Mouse (Mus musculus) midbrain, embryonic 12.5 days (tissue): ENCODE measurements at regions not wholly inside any gene's neighbourhood (a gene's known extent, or its start where the extent isn't known, plus 50 kb on each side); places are given as distances from the start of the nearest gene placed in this dataset.

ENCODE experiments used
- ATAC-seq: fragments of 200-750 bp; cut with Nextera tagmentation; 2 replicates; pipeline ENCODE4 v1.8.0; 2017; ENCODE audit warnings: low read depth, moderate TSS enrichment, moderate library complexity; ENCODE audit not compliant: low FRiP score
- H3K27ac ChIP-seq: fragments of 300-500 bp; sonication (generic); replicated peaks from 2 replicates; pipeline ENCODE4 v1.5.1; 2016; ENCODE audit warnings: mild to moderate bottlenecking
- H3K27me3 ChIP-seq: fragments of 300-500 bp; sonication (generic); 2 replicates; pipeline ENCODE4 v1.6.1; 2016; ENCODE audit warnings: mild to moderate bottlenecking
- H3K36me3 ChIP-seq: fragments of 300-500 bp; sonication (generic); 2 replicates; pipeline ENCODE4 v1.6.1; 2016
- H3K4me1 ChIP-seq: fragments of 300-500 bp; sonication (generic); 2 replicates; pipeline ENCODE4 v1.6.1; 2016
- H3K4me2 ChIP-seq: fragments of 300-500 bp; sonication (generic); replicated peaks from 2 replicates; pipeline ENCODE4 v1.6.1; 2016; ENCODE audit warnings: mild to moderate bottlenecking, moderate library complexity
- H3K4me3 ChIP-seq: fragments of 300-500 bp; sonication (generic); 2 replicates; pipeline ENCODE4 v1.5.1; 2016; ENCODE audit warnings: mild to moderate bottlenecking
- H3K9ac ChIP-seq: fragments of 300-500 bp; sonication (generic); replicated peaks from 2 replicates; pipeline ENCODE4 v1.6.1; 2016; ENCODE audit warnings: mild to moderate bottlenecking, moderate library complexity
- H3K9me3 ChIP-seq: fragments of 300-500 bp; sonication (generic); 2 replicates; pipeline ENCODE4 v1.6.1; 2016; ENCODE audit warnings: mild to moderate bottlenecking
- WGBS: fragments of 180-500 bp; shearing (Covaris S2); methylation state at CpG from one replicate; pipeline ENCODE4 v1.1.7; 2016; 5-methylcytosine and 5-hydroxymethylcytosine counted together

- Histone ChIP-seq H3K27ac (no peak overlapping the region; the same call in none of the 2 replicates), H3K27me3 (no peaks in the 10 kb centered on the region; the same call in 1 of the 2 replicates), H3K9ac (no peak overlapping the region), H3K4me3 (no peak overlapping the region), H3K9me3 (no peaks in the 10 kb centered on the region), H3K4me2 (0 out of 2 replicates have a peak overlapping the region, but pooled peaks have one; percentile 2), H3K36me3 (no peaks in the 10 kb centered on the region), H3K4me1 (peaks cover 6% of the 10 kb centered on the region; the same call in 1 of the 2 replicates)
- peak; percentile 30; the same call in 1 of the 2 replicates for ATAC-seq
- 33% methylated on average over 17 of the region's 17 CpGs for WGBS
Observed at GRCm38 (mm10) chr2:124971826-124972749, 95.8 kb upstream of the Slc24a5 start.

GRCm38 (mm10) chr2:124975106-124975505, 92.8 kb upstream of the Slc24a5 start:
- H3K36me3 ChIP-seq: no peaks in the 10 kb centered on the region
- H3K4me3 ChIP-seq: no peak overlapping the region
- ATAC-seq: no peak
- no peaks in the 10 kb centered on the region for H3K27me3 ChIP-seq
- no peak overlapping the region for H3K4me2 ChIP-seq
- H3K9ac ChIP-seq: no peak overlapping the region
- H3K27ac ChIP-seq: no peak overlapping the region
- H3K4me1 ChIP-seq: peaks cover 6% of the 10 kb centered on the region; the same call in 1 of the 2 replicates
- 90% methylated on average over 3 of the region's 3 CpGs for WGBS
- H3K9me3 ChIP-seq: no peaks in the 10 kb centered on the region

GRCm38 (mm10) chr2:124990976-124991375, 76.9 kb upstream of the Slc24a5 start:
- Histone ChIP-seq H3K4me2 (no peak overlapping the region), H3K4me1 (no peaks in the 10 kb centered on the region), H3K36me3 (no peaks in the 10 kb centered on the region), H3K4me3 (no peak overlapping the region), H3K9me3 (no peaks in the 10 kb centered on the region), H3K9ac (no peak overlapping the region), H3K27me3 (no peaks in the 10 kb centered on the region), H3K27ac (no peak overlapping the region)
- 95% methylated on average over 2 of the region's 2 CpGs for WGBS
- ATAC-seq: no peak

- no peaks in the 10 kb centered on the region for H3K9me3 ChIP-seq
- H3K4me2 ChIP-seq: no peak overlapping the region
- H3K4me1 ChIP-seq: no peaks in the 10 kb centered on the region
- no peak overlapping the region for H3K9ac ChIP-seq
- no peaks in the 10 kb centered on the region for H3K36me3 ChIP-seq
- no peak for ATAC-seq
- no peak overlapping the region for H3K4me3 ChIP-seq
- no peaks in the 10 kb centered on the region for H3K27me3 ChIP-seq
- no peak overlapping the region for H3K27ac ChIP-seq
- WGBS: 88% methylated on average over 1 of the region's 1 CpGs
Observed at GRCm38 (mm10) chr2:125015007-125015406, 52.9 kb upstream of the Slc24a5 start.

GRCm38 (mm10) chr2:125016946-125017345, 51.0 kb upstream of the Slc24a5 start:
- H3K9me3 ChIP-seq: no peaks in the 10 kb centered on the region
- H3K27me3 ChIP-seq: no peaks in the 10 kb centered on the region
- H3K4me3 ChIP-seq: no peak overlapping the region
- no peak overlapping the region for H3K9ac ChIP-seq
- no peak for ATAC-seq
- no peak overlapping the region for H3K27ac ChIP-seq
- no peaks in the 10 kb centered on the region for H3K4me1 ChIP-seq
- no peak overlapping the region for H3K4me2 ChIP-seq
- WGBS: 98% methylated on average over 1 of the region's 1 CpGs
- no peaks in the 10 kb centered on the region for H3K36me3 ChIP-seq
